Mouse (Mus musculus): ENCODE results near the gene Gnb2. TPM values are rescaled to one million over a fixed set of nuclear protein-coding genes. Genes with fewer than 3 reads are reported as not detected.

Gene Gnb2
- total RNA-seq (2021) = 100 to 1,000 TPM; 245 to 248 TPM

- intact Hi-C loops (cut with DNase I) = loop anchor here (1.0 to 5.0 kb wide), 5 partner anchors 22 to 214 kb away; partner anchors contain the start of genes Ephb4, Mospd3 and Pop7
Measured at GRCm38 (mm10) chr5:137533117-137533827, at the start of gene Gnb2, which contains the start of gene Epo. Gene Gnb2 (minus strand): TSS chr5:137533510. Gene Epo (minus strand): TSS chr5:137533242.

GRCm38 (mm10) chr5:137582702-137583101 is 49.4 kb upstream of the Gnb2 start:
- no peak for DNase-seq
- intact Hi-C loops (cut with DNase I) = no loop called here

More at GRCm38 (mm10) chr5:137533117-137533827, at the start of gene Gnb2, which contains the start of gene Epo:
- DNase-seq = peak; percentile 97 to 98

GRCm38 (mm10) chr5:137580246-137580645 is 46.9 kb upstream of the Gnb2 start:
- no peak for DNase-seq
- intact Hi-C loops (cut with DNase I) = no loop called here

GRCm38 (mm10) chr5:137574470-137574901 is 41.2 kb upstream of the Gnb2 start:
- intact Hi-C loops (cut with DNase I) = no loop called here
- peak; percentile 34 to 47 for DNase-seq

GRCm38 (mm10) chr5:137570691-137571586 is 37.6 kb upstream of the Gnb2 start:
- no peak for DNase-seq
- intact Hi-C loops (cut with DNase I) = no loop called here

- DNase-seq = no peak
- intact Hi-C loops (cut with DNase I) = no loop called here
Measured at GRCm38 (mm10) chr5:137570181-137570580, 36.9 kb upstream of the Gnb2 start.

GRCm38 (mm10) chr5:137569665-137570064 is 36.4 kb upstream of the Gnb2 start, which contains the start of gene Tfr2:
Gene Tfr2 (plus strand): TSS chr5:137569840.
- intact Hi-C loops (cut with DNase I) = no loop called here
- peak; percentile 37 to 51 for DNase-seq

GRCm38 (mm10) chr5:137569031-137569430 is 35.7 kb upstream of the Gnb2 start:
- no peak for DNase-seq
- intact Hi-C loops (cut with DNase I) = no loop called here

GRCm38 (mm10) chr5:137568223-137568798 is 35.0 kb upstream of the Gnb2 start:
- no peak for DNase-seq
- intact Hi-C loops (cut with DNase I) = no loop called here

GRCm38 (mm10) chr5:137566416-137566815 is 33.1 kb upstream of the Gnb2 start:
- intact Hi-C loops (cut with DNase I) = no loop called here
- no peak for DNase-seq

GRCm38 (mm10) chr5:137565744-137566143 is 32.4 kb upstream of the Gnb2 start:
- intact Hi-C loops (cut with DNase I) = no loop called here

GRCm38 (mm10) chr5:137562965-137563364 is 29.7 kb upstream of the Gnb2 start:
- DNase-seq = no peak
- intact Hi-C loops (cut with DNase I) = no loop called here

More at GRCm38 (mm10) chr5:137565744-137566143, 32.4 kb upstream of the Gnb2 start:
- DNase-seq = no peak

GRCm38 (mm10) chr5:137561556-137561955 is 28.2 kb upstream of the Gnb2 start:
- intact Hi-C loops (cut with DNase I) = no loop called here
- no peak for DNase-seq

GRCm38 (mm10) chr5:137553898-137554297 is 20.6 kb upstream of the Gnb2 start:
- intact Hi-C loops (cut with DNase I) = no loop called here
- DNase-seq = no peak

GRCm38 (mm10) chr5:137553411-137553837 is 20.1 kb upstream of the Gnb2 start, which contains the start of gene Actl6b:
Gene Actl6b (plus strand): TSS chr5:137553517.
- peak; percentile 52 to 69 for DNase-seq
- intact Hi-C loops (cut with DNase I) = no loop called here

GRCm38 (mm10) chr5:137553000-137553399 is 19.7 kb upstream of the Gnb2 start:
- no peak for DNase-seq
- intact Hi-C loops (cut with DNase I) = no loop called here

GRCm38 (mm10) chr5:137551119-137551518 is 17.8 kb upstream of the Gnb2 start:
- intact Hi-C loops (cut with DNase I) = no loop called here
- DNase-seq = no peak

GRCm38 (mm10) chr5:137549840-137550239 is 16.5 kb upstream of the Gnb2 start:
- intact Hi-C loops (cut with DNase I) = no loop called here
- no peak for DNase-seq

- intact Hi-C loops (cut with DNase I) = no loop called here
- no peak for DNase-seq
Measured at GRCm38 (mm10) chr5:137545596-137545995, 12.3 kb upstream of the Gnb2 start.

- DNase-seq = no peak
- intact Hi-C loops (cut with DNase I) = no loop called here
Measured at GRCm38 (mm10) chr5:137544926-137545325, 11.6 kb upstream of the Gnb2 start.
